Mouse (Mus musculus): Measurements from ENCODE around the gene Gsc2.
"Not testable (repeated sequence)": the region's sequence is repeated elsewhere in the genome, so short reads cannot be mapped to it uniquely, and the experiment has no call there.

Gsc2 gene

DNA sequence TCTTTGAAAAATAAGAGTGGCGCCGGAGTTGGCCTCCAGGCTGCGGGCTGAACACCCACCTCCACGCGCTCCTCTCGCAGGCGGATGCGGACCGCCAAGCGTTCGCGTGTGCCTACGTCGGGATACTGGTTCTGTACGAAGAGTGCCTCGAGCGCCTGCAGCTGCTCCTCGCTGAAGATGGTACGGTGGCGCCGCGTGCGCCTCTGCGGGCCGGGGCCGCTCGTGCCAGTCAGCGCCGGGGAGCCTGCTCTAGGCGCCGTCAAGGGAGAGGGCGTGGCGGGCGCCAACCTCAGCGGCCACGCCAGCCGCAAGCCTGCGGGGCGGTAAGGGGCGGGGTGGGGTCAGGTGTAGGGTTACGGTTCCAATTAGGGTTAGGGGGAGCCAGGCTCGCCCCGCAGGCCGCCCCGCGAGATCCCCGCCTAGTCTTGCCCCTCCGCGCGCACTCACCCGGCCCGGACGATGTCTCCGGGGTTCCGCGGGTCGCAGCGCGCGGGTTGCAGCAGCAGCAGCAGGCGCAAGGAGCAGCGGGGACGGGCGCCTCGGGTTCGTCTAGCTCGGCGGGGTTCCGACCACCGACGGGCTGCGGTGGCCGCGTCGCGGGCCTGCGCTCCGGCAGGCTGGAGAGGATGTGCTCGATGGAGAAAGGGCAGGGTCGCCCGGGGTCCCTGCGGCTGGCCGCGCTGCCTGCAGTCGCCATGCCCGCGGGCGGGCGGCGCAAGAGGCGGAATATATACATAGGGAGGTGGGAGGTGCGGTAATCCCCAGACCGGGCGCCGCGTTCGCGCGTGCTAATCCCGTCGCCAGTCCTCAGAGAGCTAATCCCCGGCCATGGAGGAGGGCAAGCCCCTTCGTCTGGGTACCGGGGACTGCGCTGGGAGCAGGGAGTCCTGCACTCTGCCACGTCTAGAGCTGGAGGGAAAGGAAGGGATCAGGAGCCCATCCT, at the start of gene Gsc2:
Gsc2 (minus strand) TSS at position 753 of the 943 bp plus-strand sequence.
- DNase-seq (ENCODE audit: low spot score): peak; percentile 33

DNA sequence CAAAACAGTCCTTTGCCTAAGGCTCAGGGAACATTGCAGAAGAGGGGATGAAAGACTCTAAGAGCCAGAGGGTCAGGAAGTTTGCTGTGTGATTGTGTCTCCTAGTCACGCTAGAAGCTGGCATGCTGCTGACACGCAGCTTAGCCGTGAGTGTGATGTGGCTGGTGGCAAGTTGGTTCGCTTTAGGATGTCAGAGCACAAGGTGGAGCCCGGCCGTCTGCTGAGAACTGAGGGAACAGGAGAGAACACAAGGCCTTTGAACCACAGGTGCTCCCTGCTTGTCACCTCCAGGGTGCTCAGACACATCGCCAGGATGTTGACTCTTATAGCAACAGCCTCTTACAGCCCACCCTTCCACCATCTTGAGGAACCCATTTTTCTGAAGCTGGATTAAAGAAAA, 47.2 kb upstream of the Gsc2 start:
- DNase-seq (ENCODE audit: low spot score): no peak

DNA sequence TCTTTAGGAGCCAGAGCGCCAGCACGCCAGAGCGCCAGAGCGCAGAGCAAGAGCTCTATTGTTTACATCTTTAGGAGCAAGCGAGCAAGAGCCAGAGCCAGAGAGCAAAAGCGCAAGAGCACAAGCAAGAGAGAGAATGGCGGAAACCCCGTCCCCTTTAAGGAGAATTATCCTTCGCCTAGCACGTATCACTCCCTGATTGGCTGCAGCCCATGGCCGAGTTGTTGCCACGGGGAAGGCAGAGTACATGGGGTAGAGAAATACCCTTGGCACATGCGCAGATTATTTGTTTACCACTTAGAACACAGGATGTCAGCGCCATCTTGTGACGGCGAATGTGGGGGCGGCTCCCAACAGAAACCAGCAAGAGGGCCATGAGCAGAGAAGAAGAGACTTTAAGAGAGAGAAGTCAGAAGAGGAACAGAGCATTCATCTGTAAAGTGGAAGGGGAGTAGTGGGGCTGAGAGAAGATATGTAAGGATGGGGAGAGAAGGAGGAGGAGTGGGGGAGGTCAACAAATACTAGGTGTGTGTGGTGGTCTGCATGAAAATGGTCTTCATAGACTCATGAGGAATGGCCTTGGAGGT, 41.3 kb upstream of the Gsc2 start:
- not testable (repeated sequence) for DNase-seq (ENCODE audit: low spot score)

DNA sequence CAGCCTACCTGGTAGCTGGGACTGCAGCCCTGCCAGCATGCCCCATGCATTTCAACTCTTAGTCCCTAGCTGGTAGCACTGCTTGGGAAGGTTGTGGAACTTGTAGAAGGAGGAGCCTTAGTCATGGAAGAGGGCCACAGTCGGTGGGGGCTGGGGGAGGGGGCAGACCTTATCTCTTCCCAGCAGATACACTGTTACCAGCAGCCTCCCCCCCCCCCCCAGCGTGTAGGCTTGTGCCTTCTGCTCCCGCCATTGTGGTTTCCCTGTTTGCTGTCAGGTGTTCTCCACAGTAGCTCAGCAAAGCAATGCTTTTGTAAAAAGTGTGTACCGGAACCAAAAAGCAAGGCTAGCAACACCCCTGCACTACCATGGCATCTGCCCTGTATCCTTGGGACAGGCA, 36.8 kb upstream of the Gsc2 start:
- no peak for DNase-seq (ENCODE audit: low spot score)

DNA sequence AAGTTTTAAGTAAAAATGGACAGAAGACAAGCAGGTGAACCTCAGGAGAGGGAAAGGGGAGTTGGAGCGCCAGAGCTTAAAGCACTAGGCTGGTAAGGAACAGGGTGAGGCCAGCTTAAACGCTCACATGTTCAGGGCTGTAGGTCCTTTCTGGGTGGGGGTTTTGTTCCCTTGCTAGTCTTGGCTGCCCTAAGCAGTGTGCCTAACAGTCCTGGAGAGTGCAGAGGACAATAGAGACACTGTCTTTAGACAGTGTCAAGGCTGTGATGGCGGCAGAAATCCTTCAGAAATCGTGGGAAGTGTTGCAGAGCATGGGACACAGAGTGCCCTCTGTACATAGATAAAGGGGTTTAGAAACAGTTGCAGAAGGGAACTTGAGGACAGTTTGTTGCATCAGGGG, 35.2 kb upstream of the Gsc2 start:
- DNase-seq (ENCODE audit: low spot score): no peak

DNA sequence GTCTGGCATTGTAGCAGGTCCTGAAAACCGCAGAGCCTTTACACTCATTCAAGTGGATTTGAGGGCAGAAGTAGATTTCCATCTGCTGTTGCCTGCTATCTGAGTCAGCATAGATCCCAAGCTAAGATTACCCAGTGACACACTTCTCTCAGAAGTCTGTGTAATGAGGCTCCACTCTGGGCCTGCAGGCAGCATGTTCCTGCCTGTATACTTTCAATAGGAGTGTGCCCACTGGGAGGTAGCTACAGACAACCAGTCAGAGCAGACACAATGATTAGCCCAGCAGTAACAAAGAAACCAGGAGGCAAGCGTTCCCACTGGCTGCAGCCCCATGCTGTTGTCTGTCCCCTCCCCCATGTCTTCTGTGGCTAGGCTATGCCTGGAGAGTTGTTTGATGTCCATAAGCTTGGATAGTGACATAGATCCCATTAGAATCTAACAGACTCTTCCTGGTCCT, 34.6 kb upstream of the Gsc2 start:
- no peak for DNase-seq (ENCODE audit: low spot score)

DNA sequence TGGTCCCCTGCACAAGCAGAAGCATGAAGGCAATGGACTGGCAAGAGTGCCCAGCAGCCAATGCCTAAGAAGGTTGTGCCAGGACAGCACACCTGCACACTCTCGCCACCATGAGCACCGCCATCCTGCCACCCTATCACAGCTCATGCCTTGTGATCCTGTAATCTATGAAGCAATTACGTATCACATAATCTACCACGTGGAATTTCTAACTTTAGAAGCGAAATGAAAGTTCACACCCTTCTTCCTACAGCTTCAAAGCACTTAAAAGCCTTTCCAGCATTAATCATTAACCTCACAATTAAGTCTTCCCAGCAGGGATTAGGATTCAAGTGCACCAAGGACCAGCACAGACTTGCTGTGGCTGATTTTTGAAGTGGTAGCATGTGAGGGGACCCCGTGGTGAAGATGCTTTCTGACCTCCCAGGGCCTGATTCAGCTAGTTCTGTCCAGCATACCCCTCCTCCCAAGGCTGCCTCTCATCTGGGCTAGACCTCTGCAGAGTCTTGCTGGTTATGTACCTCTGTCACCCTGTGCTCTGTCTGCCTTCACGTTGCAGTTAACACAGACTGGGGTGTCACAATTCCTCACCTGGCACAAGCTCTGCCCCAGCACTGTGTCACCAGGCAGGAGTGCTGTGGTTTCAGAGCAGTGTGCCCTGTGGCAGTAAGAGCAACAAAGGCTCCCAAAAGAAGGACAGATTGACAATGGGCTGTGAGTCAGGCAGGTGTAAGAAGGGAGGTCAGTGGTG, 30.4 kb upstream of the Gsc2 start:
- DNase-seq (ENCODE audit: low spot score): no peak

DNA sequence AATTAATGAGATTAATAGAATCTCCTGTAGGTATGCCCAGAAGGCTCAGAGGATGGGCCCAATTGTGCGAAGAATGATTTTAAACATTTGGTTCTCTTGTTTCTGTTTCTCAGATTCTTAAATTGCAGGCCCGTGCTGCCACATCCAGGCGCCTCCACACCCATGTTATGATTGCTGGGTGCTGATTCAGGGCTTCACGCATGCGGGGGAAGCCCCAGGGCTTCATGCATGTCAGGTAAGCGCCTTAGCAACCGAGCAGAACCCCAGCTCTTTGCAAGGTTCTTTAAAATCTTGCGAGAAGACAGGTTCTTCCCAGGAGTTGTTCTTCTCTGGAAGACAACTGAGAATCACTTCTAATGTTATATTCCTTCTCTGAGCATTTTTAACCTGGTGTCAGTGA, 28.6 kb upstream of the Gsc2 start:
- no peak for DNase-seq (ENCODE audit: low spot score)

DNA sequence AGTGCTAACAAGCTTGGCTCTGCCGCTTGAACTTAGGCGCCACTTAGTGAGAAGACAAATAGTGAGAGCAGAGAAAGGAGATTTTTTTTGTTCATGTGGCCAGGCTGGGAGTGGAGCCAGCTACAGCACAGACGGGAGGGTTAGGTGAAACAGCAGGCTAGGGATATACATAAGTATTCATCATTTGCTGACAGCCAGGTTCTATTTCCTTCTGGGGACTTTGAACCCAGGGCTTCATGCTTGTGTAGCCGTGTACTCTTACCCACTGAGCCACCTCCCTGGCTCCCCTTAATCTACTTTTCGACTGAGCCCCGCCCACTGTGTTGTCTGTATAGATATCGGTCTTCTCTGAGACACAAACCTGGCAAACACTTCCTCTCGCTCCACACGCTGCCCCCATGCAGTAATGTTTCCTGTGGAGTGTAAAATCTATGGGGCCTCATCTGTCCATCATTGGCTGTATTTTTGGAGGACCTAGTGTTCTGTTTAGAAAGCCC, 24.4 kb upstream of the Gsc2 start:
- no peak for DNase-seq (ENCODE audit: low spot score)

DNA sequence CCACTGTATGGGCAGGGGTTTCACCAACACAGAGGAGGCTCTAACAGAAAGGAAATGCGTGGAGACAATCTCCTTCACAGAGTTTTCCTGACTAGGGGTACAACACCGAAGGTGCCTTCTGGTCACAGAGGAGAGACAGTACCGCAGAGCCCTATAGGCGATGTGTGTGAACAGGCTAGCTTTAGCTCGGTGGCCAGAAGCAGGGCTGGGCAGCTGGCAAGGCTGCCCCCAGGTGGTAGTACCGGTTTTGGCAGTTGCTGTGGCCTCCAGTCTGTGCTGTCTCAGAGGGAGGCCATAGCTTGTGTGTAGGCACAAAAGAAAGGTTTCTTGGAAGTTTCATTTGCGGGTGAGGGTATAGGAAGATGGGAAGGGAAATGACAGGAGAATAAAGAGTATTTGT, 24.0 kb upstream of the Gsc2 start:
- peak; percentile 70 for DNase-seq (ENCODE audit: low spot score)

DNA sequence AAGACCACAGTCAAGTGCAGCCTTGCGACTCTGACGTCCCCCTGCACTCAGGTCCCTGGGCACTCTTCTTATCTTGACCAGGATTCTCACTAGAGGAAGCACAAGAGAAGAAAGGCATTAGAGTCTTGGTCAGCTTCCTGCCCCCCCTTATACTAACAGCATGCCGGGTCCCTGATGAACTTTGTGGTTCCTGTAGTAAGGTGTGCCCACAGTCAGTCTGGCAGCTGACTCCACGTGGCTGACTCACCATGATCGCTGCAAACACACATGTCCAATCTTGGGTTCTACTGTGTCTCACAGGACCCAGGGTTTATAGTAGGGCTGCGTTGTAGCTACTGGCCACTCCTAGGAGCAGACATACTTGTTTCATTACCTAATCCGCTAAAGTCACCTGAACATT, 23.3 kb upstream of the Gsc2 start:
- no peak for DNase-seq (ENCODE audit: low spot score)

DNA sequence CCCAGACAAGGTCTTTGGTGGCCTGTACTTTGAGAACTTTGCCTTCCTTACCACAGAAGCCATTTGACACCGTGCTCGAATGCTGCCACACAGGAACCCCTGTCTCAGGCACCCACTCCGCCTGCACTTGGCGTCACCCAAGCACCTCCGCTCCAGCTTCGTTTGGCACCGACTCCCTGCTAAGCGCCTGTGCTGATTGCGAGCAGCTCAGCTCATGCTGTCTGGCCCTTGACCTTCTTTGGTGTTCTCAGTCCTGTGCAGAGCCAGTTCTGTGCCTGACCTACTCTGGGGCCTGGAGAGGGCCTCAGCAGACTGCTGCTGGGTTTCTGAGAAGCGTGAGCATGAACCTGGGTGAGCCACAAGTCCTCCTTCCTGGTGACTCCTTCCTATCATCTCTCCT, 21.9 kb upstream of the Gsc2 start:
- no peak for DNase-seq (ENCODE audit: low spot score)

DNA sequence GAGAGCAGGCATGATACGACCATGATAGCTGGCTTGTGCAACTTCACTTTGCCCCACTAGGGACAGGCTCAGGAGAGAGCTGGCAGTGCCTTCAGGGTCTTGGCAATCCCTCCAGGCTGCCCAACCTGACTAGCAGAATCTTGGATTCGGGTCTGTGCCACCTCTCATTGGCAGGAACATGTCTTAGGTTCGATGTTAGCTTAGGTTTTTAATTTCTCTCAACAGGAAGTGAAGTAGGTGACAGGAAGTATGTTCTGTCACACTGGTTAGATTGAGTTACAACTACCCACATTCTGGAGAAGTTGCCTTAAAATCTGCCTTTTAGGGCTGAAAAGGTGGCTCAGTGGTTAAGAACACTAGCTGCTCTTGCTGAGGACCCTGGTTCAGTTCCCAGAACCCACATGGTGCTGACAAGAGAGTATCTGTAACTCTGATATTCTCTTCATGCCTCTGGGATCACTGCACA, 19.6 kb upstream of the Gsc2 start:
- no peak for DNase-seq (ENCODE audit: low spot score)

DNA sequence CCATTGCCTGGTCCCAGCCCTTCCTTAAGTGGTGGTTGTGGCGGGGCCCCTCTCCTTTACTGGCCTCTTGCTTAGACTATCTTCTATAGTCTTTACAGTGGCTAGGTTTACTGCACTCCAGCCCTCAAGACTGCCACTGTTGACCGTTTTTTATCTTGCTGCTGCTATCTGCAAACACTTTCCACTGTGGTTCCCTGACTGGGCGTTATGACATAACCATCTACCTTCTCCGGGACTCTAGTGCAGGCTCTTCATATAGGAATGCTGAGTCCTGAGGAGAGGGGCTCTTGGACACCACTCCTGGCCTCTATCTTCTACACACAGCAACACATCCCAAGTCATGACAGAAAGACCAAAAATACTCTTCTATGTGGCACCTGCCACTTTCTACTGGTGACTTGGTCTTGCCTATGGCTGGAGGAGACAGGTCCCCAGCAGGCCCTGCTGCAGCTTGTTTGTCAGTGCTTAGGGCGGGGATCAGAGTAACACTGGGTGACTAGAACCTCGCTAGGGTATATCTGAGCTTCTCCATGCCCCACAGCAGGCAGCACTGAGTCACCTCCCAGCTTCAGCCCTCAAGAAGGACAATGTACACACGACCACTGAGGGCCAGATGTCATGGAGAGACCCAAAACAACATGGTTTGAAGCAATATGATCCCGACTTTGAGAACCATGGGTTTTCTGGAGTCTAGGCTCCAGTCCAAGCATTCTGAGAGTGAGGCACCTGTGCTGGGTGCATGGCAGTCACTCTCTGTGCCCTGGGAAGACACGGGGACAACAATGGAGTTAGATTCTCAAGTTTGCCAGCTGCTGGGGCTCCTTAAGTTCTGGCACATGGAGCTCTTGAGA, 19.0 kb upstream of the Gsc2 start:
- no peak for DNase-seq (ENCODE audit: low spot score)

DNA sequence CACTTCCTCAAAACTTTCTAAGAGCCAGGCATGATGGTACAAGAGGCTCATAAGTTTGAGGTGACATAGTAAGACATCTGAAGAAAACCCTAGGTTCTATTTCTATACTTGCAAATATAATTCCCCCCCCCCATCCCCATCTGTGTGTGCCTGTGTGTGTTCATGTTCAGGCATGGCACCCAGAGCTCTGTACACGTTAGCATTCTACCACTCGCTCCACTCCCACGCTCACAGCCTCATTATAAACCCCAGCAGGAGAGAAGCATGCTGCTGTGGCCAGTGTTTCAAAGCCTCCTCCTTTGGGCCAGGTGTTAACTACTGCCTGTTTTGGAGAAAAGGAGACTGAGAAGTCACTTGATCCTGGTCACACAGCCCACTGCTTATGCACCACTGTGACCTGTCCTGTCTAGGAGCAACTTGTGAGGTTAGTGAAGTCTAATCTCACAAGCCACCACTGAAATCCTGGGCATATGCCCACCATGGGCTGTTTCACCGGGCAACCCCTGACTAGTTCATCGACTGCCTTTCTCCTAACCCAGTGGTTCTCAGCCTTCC, 17.1 kb upstream of the Gsc2 start:
- DNase-seq (ENCODE audit: low spot score): no peak

DNA sequence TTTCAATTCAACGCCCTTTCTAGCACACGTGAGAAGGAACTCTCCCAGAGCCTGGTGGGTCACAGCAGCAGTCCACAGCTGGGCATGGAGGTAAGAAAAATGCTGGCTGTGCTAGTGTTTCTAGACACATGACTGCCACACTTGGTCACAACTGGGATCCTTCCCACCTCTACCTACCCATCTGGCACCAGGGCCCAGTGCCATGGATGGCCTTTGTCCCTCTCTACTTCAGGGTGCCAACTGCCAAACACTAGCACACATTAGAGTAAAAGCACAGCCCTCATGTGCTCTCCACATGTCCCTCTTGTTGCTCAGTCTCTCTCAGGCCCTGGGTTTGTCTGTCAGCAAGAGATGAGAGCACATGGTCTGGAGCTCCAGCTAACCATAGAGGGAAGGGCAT, 14.8 kb upstream of the Gsc2 start:
- DNase-seq (ENCODE audit: low spot score): no peak

DNA sequence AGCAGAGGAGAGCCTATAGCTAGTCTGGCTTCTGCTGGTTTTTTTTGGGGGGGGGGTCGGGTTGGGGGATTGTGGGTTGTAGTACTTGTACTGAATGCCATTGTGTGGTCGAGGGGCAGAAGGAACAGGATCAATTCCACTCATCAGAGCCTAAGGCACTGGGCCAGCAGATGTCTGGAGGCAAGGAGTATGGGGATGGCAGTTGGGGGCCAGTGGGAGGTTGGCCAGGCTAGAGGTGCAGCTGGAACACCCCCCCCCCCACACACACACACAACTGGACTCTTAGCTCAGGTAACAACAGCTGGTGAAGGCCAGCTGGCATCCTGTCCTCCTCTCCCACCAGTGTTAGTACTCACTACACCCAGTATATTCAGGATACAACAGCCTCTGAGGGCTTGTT, 14.4 kb upstream of the Gsc2 start:
- DNase-seq (ENCODE audit: low spot score): no peak

DNA sequence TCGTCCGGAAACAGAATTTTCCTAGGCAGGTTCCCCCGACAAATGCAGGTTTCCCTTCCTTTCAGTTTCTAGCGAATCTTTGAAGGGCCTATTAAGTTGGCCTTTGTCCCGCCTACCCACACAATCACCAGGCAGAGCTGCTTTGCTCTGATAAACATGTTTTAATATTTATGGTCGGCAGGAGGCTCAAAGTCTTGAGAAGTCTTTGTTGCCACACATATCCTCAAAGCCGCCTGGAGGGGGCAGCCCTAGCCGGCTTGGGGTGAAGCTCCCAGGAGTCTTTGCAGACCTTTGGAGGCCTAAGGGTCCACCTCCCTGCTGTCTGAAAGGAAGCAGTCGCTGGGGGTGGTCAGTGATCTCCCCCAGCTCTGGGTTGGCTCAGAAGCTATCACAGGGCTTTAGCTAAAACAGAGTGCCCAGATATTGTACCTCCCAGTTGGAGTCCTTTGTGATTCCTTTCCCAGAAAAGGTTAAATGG, 13.8 kb upstream of the Gsc2 start:
- peak; percentile 87 for DNase-seq (ENCODE audit: low spot score)

DNA sequence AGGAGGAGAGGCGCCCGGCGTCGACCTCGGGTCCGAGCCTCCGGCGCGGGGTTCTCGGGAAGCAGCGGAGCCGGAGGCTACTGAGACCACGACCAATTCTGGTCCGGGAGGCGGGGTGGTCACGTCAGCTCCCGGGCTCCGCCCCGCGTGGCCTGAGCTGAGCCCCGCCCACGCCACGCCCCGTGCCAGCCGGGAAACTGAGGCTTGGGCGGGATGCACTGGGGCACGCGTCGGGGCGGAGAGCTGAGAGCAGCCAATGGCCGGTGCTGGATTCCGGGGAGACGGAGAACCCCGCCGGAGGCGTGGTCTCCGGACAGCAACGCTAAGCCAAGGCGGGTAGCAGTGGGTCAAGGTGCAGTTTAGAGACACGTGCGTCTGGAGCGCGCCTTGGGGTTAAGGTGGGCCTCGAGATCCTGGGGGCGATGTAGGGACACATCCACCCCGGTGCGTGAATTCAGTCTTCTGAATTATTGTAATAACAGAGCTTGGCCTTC, 13.3 kb upstream of the Gsc2 start, which contains the start of gene Slc25a1:
Slc25a1 (minus strand) TSS at position 133 of the 494 bp plus-strand sequence.
- DNase-seq (ENCODE audit: low spot score): no peak

DNA sequence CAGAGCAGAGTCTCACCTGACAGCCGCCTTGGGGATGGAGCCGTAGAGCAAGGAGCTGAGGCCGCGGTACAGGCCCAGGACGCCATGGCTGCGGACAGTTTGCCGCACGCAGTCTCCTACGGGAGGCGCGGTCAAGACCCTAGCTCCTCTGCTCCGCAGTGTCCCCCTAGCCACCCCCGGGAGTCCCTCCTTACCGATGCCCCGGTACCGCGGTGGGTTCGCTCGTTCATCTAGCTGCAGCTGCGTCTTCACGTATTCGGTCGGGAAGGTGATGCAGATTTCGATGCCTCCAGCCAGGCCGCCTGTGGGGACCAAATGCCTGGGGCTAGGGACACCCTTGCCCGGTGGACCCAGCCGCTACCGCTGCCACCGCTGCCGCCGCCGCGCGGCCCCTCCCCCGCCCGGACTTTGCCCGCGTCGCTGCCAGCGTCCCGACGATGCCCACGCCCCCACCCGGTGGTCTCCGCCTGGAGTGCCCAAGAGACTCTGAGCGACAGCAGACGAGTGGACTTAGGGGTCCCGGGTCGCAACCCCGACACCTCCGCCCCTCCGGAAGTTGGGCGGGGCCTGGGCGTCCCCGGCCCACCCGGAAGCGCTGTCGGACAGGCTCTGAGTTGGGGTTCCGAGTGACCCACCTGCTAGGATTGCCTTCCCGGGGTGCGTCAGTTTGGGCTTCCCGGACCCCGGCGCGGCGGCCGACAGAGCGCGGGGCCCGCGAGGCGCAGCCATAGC, 12.7 kb upstream of the Gsc2 start:
- DNase-seq (ENCODE audit: low spot score): peak; percentile 16
